Mouse (Mus musculus) midbrain, embryonic 10.5 days (tissue): Measurements from ENCODE around the gene Srgap3. TPM values are rescaled to one million over a fixed set of nuclear protein-coding genes. Genes with fewer than 3 reads are reported as not detected.
A peak's percentile ranks its signal among the peaks of the same experiment; 100 is the strongest.

Experiments used
- DNase-seq: peaks from one replicate; pipeline ENCODE4 v3.0.0-alpha.2; 2017; ENCODE audit warnings: low spot score
- H3K27ac ChIP-seq: fragments of 300-500 bp; sonication (generic); replicated peaks from 2 replicates; pipeline ENCODE4 v1.5.1; 2016; ENCODE audit warnings: mild to moderate bottlenecking
- H3K27me3 ChIP-seq: fragments of 300-500 bp; sonication (generic); 2 replicates; pipeline ENCODE4 v1.6.1; 2016; ENCODE audit warnings: low read depth, mild to moderate bottlenecking; ENCODE audit not compliant: poor library complexity, severe bottlenecking
- H3K36me3 ChIP-seq: fragments of 300-500 bp; sonication (generic); 2 replicates; pipeline ENCODE4 v1.6.1; 2016; ENCODE audit warnings: mild to moderate bottlenecking, moderate library complexity
- H3K4me1 ChIP-seq: fragments of 300-500 bp; sonication (generic); 2 replicates; pipeline ENCODE4 v1.6.1; 2016
- H3K4me3 ChIP-seq: fragments of 300-500 bp; sonication (generic); 2 replicates; pipeline ENCODE4 v1.5.1; 2016; ENCODE audit warnings: mild to moderate bottlenecking, moderate library complexity
- H3K9me3 ChIP-seq: fragments of 300-500 bp; sonication (generic); replicated peaks from 2 replicates; pipeline ENCODE4 v1.6.1; 2016; ENCODE audit warnings: mild to moderate bottlenecking
- WGBS: fragments of 180-500 bp; shearing (Covaris S2); methylation state at CpG from one replicate; pipeline ENCODE4 v1.1.7; 2016; 5-methylcytosine and 5-hydroxymethylcytosine counted together
- polyA plus RNA-seq: library from polyadenylated mRNA; unstranded; fragments of >200 nt; fragmentation: Nextera tagmentation; extraction: Ambion mirVana; gene quantifications from 2 replicates; pipeline ENCODE4 v1.2.1, GENCODE M21; 2016

Srgap3 gene
- polyA plus RNA-seq, 1 experiment from 2014 or later, result 30.9 TPM

GRCm38 (mm10) chr6:112836712-112837111 lies 110.4 kb downstream of the Srgap3 start:
- Histone ChIP-seq H3K9me3 (no peaks in the 10 kb centered on the region), H3K27me3 (no peaks in the 10 kb centered on the region), H3K4me1 (peaks cover 86% of the 10 kb centered on the region), H3K27ac (peak overlapping the region; percentile 87), H3K4me3 (no peak overlapping the region), H3K36me3 (peaks cover 34% of the 10 kb centered on the region)
- WGBS, result 68% methylated on average over 4 of the region's 4 CpGs
- DNase-seq, result no peak

GRCm38 (mm10) chr6:112835413-112835812 lies 111.7 kb downstream of the Srgap3 start:
- no peak for DNase-seq
- WGBS, result 84% methylated on average over 4 of the region's 4 CpGs
- Histone ChIP-seq H3K27me3 (no peaks in the 10 kb centered on the region), H3K27ac (peak overlapping the region; percentile 69), H3K4me3 (no peak overlapping the region), H3K9me3 (no peaks in the 10 kb centered on the region), H3K36me3 (peaks cover 27% of the 10 kb centered on the region), H3K4me1 (peaks cover 76% of the 10 kb centered on the region)

GRCm38 (mm10) chr6:112834430-112834829 lies 112.6 kb downstream of the Srgap3 start:
- Histone ChIP-seq H3K27ac (peak overlapping the region; percentile 77), H3K4me3 (no peak overlapping the region), H3K27me3 (no peaks in the 10 kb centered on the region), H3K36me3 (peaks cover 36% of the 10 kb centered on the region), H3K9me3 (no peaks in the 10 kb centered on the region), H3K4me1 (peaks cover 76% of the 10 kb centered on the region)
- DNase-seq, result no peak
- WGBS, result 81% methylated on average over 5 of the region's 5 CpGs

GRCm38 (mm10) chr6:112833763-112834162 lies 113.3 kb downstream of the Srgap3 start:
- no peaks in the 10 kb centered on the region for H3K27me3 ChIP-seq
- peaks cover 76% of the 10 kb centered on the region for H3K4me1 ChIP-seq
- 0 out of 2 replicates have a peak overlapping the region, but pooled peaks have one; percentile 21 for H3K4me3 ChIP-seq
- H3K9me3 ChIP-seq, result no peaks in the 10 kb centered on the region
- no peak for DNase-seq
- H3K36me3 ChIP-seq, result peaks cover 42% of the 10 kb centered on the region
- H3K27ac ChIP-seq, result peak overlapping the region; percentile 77
- WGBS, result 72% methylated on average over 6 of the region's 6 CpGs

- no peaks in the 10 kb centered on the region for H3K27me3 ChIP-seq
- H3K4me3 ChIP-seq, result no peak overlapping the region
- no peaks in the 10 kb centered on the region for H3K9me3 ChIP-seq
- H3K36me3 ChIP-seq, result peaks cover 72% of the 10 kb centered on the region
- H3K4me1 ChIP-seq, result peaks cover 53% of the 10 kb centered on the region
- WGBS, result 70% methylated on average over 12 of the region's 12 CpGs
- no peak for DNase-seq
- peak overlapping the region; percentile 34; the same call in 1 of the 2 replicates for H3K27ac ChIP-seq
These were observed 117.9 kb downstream of the Srgap3 start for GRCm38 (mm10) chr6:112829196-112829595.

- 86% methylated on average over 5 of the region's 5 CpGs for WGBS
- H3K4me3 ChIP-seq, result no peak overlapping the region
- H3K27ac ChIP-seq, result peak overlapping the region; percentile 40
- H3K27me3 ChIP-seq, result no peaks in the 10 kb centered on the region
- H3K36me3 ChIP-seq, result peaks cover 70% of the 10 kb centered on the region
- DNase-seq, result no peak
- peaks cover 45% of the 10 kb centered on the region for H3K4me1 ChIP-seq
- no peaks in the 10 kb centered on the region for H3K9me3 ChIP-seq
These were observed 118.6 kb downstream of the Srgap3 start for GRCm38 (mm10) chr6:112828420-112828819.

- H3K4me3 ChIP-seq, result no peak overlapping the region
- H3K9me3 ChIP-seq, result no peaks in the 10 kb centered on the region
- DNase-seq, result no peak
- peaks cover 93% of the 10 kb centered on the region for H3K36me3 ChIP-seq
- H3K27me3 ChIP-seq, result no peaks in the 10 kb centered on the region
- H3K27ac ChIP-seq, result no peak overlapping the region
- peaks cover 55% of the 10 kb centered on the region for H3K4me1 ChIP-seq
- WGBS, result 97% methylated on average over 6 of the region's 6 CpGs
These were observed 121.4 kb downstream of the Srgap3 start for GRCm38 (mm10) chr6:112825657-112826056.

- H3K9me3 ChIP-seq, result no peaks in the 10 kb centered on the region
These were observed 124.0 kb downstream of the Srgap3 start for GRCm38 (mm10) chr6:112823096-112823495.

GRCm38 (mm10) chr6:112820298-112820992 lies 126.6 kb downstream of the Srgap3 start:
- Histone ChIP-seq H3K27ac (peak overlapping the region; percentile 10; the same call in 1 of the 2 replicates), H3K4me3 (no peak overlapping the region), H3K9me3 (no peaks in the 10 kb centered on the region), H3K4me1 (peaks cover 48% of the 10 kb centered on the region), H3K36me3 (peaks cover 97% of the 10 kb centered on the region), H3K27me3 (no peaks in the 10 kb centered on the region)
- 83% methylated on average over 8 of the region's 8 CpGs for WGBS
- no peak for DNase-seq

More at GRCm38 (mm10) chr6:112823096-112823495, 124.0 kb downstream of the Srgap3 start:
- Histone ChIP-seq H3K36me3 (peaks cover 96% of the 10 kb centered on the region), H3K27ac (no peak overlapping the region; the same call in 1 of the 2 replicates), H3K4me3 (no peak overlapping the region), H3K4me1 (peaks cover 34% of the 10 kb centered on the region), H3K27me3 (no peaks in the 10 kb centered on the region)
- no peak for DNase-seq
- 92% methylated on average over 6 of the region's 6 CpGs for WGBS

- WGBS, result 89% methylated on average over 7 of the region's 7 CpGs
- DNase-seq, result no peak
- Histone ChIP-seq H3K4me1 (peaks cover 68% of the 10 kb centered on the region), H3K4me3 (no peak overlapping the region), H3K27me3 (no peaks in the 10 kb centered on the region), H3K27ac (no peak overlapping the region), H3K9me3 (no peaks in the 10 kb centered on the region), H3K36me3 (peaks cover 100% of the 10 kb centered on the region)
These were observed 128.6 kb downstream of the Srgap3 start for GRCm38 (mm10) chr6:112818403-112818901.

GRCm38 (mm10) chr6:112815604-112816003 lies 131.5 kb downstream of the Srgap3 start:
- Histone ChIP-seq H3K4me3 (no peak overlapping the region), H3K27me3 (no peaks in the 10 kb centered on the region), H3K9me3 (no peaks in the 10 kb centered on the region), H3K36me3 (peaks cover 83% of the 10 kb centered on the region), H3K4me1 (peaks cover 73% of the 10 kb centered on the region), H3K27ac (peak overlapping the region; percentile 74; the same call in 1 of the 2 replicates)
- no peak for DNase-seq
- 85% methylated on average over 6 of the region's 6 CpGs for WGBS

- Histone ChIP-seq H3K4me1 (peaks cover 79% of the 10 kb centered on the region), H3K36me3 (peaks cover 73% of the 10 kb centered on the region)
- no peak for DNase-seq
These were observed 132.5 kb downstream of the Srgap3 start for GRCm38 (mm10) chr6:112814525-112815086.

GRCm38 (mm10) chr6:112812884-112813283 lies 134.2 kb downstream of the Srgap3 start:
- peaks cover 64% of the 10 kb centered on the region for H3K36me3 ChIP-seq
- H3K4me1 ChIP-seq, result peaks cover 96% of the 10 kb centered on the region
- H3K9me3 ChIP-seq, result no peaks in the 10 kb centered on the region
- 96% methylated on average over 7 of the region's 7 CpGs for WGBS
- peak overlapping the region; percentile 91 for H3K27ac ChIP-seq
- no peaks in the 10 kb centered on the region for H3K27me3 ChIP-seq
- no peak for DNase-seq
- H3K4me3 ChIP-seq, result no peak overlapping the region

More at GRCm38 (mm10) chr6:112814525-112815086, 132.5 kb downstream of the Srgap3 start:
- H3K27ac ChIP-seq, result peak overlapping the region; percentile 74
- 43% methylated on average over 5 of the region's 5 CpGs for WGBS
- H3K27me3 ChIP-seq, result no peaks in the 10 kb centered on the region
- no peak overlapping the region for H3K4me3 ChIP-seq
- no peaks in the 10 kb centered on the region for H3K9me3 ChIP-seq
